Comparison of ENCODE assay signal across 7 mouse cellular contexts in the genomic region with DNA sequence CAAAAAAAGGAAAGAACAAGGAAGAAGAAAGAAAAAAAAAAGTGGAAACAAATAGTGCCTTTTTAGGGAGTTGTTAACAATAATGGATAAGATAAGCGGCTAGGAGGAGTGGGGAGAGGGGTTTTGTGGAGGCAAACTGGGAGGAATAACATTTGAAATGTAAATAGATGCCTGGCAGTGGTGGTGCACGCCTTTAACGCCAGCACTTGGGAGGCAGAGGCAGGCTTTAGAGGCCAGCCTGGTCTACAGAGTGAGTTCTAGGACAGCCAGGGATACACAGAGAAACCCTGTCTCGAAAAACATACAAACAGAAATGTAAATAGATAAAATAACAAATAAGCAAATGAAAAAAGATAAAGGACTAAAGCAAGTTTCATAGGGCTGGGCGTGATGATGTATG. TPM values are rescaled to one million over a fixed set of nuclear protein-coding genes. Genes with fewer than 3 reads are reported as not detected.
DNase-seq lines count a peak whose midpoint lies in the region; ATAC-seq and TF ChIP-seq lines count a peak whose summit lies in the region.

No protein-coding gene starts in this region.

- no peak for TF ChIP-seq EP300 in stomach, postnatal 0 days (optimal IDR thresholded peaks at IDR 0.05)

- WGBS in lung, embryonic 16.5 days: 25% methylated on average over 5 of the region's 5 CpGs
- WGBS in forebrain, embryonic 12.5 days: 40% methylated on average over 5 of the region's 5 CpGs
- WGBS in limb, embryonic 14.5 days: 34% methylated on average over 5 of the region's 5 CpGs
- WGBS in stomach, postnatal 0 days: 28% methylated on average over 5 of the region's 5 CpGs

- no peak for TF ChIP-seq CTCF in stomach, postnatal 0 days (IDR thresholded peaks at IDR 0.05; ENCODE audit: low read depth)

- H3K27me3 ChIP-seq in lung, embryonic 16.5 days (ENCODE audit: control insufficient read depth, insufficient read depth, low read depth, low read length): no peaks in the 10 kb centered on the region
- H3K27me3 ChIP-seq in forebrain, embryonic 12.5 days: no peaks in the 10 kb centered on the region
- H3K27me3 ChIP-seq in limb, embryonic 14.5 days (ENCODE audit: control insufficient read depth, insufficient read depth, low read length): no peaks in the 10 kb centered on the region
- H3K27me3 ChIP-seq in stomach, postnatal 0 days (ENCODE audit: control insufficient read depth, insufficient read depth, low read length): no peaks in the 10 kb centered on the region

- DNase-seq in lung, postnatal 14 days: no peak
- DNase-seq in limb, embryonic 14.5 days (ENCODE audit: low spot score): no peak
- no peak for DNase-seq in stomach, postnatal 0 days (ENCODE audit: low spot score)
- DNase-seq in right cerebral cortex, postnatal 10 days (ENCODE audit: low spot score in 2 of 2): no peak
- no peak for DNase-seq in natural killer cell, adult 2 months (ENCODE audit: low spot score in 2 of 2)

- no peaks in the 10 kb centered on the region for H3K9me3 ChIP-seq in lung, embryonic 16.5 days (ENCODE audit: control insufficient read depth, low read length)
- no peaks in the 10 kb centered on the region for H3K9me3 ChIP-seq in forebrain, embryonic 12.5 days
- no peaks in the 10 kb centered on the region for H3K9me3 ChIP-seq in limb, embryonic 14.5 days (ENCODE audit: control insufficient read depth, low read length)
- no peaks in the 10 kb centered on the region for H3K9me3 ChIP-seq in stomach, postnatal 0 days (ENCODE audit: control insufficient read depth, low read length)

- ATAC-seq in lung, embryonic 16.5 days (ENCODE audit: low read depth): no peak
- ATAC-seq in forebrain, embryonic 12.5 days (ENCODE audit: low FRiP score): no peak
- no peak for ATAC-seq in limb, embryonic 14.5 days (ENCODE audit: low FRiP score, low read depth)
- no peak for ATAC-seq in stomach, postnatal 0 days (ENCODE audit: low FRiP score, low TSS enrichment)

- no peak for TF ChIP-seq POLR2A in limb, embryonic 14.5 days (IDR thresholded peaks at IDR 0.05; ENCODE audit: borderline replicate concordance, extremely low read depth, insufficient read depth, insufficient read length)

- peak overlapping the region; percentile 43 for H3K4me2 ChIP-seq in lung, embryonic 16.5 days (ENCODE audit: low read depth, low read length)
- peak overlapping the region; percentile 84 for H3K4me2 ChIP-seq in forebrain, embryonic 12.5 days
- peak overlapping the region; percentile 20; the same call in 1 of the 2 replicates for H3K4me2 ChIP-seq in limb, embryonic 14.5 days (replicated peaks; ENCODE audit: low read depth, low read length, severe bottlenecking)
- H3K4me2 ChIP-seq in stomach, postnatal 0 days (replicated peaks; ENCODE audit: low read depth): 0 out of 2 replicates have a peak overlapping the region, but pooled peaks have one; percentile 1

- peak overlapping the region; percentile 40; the same call in 1 of the 2 replicates for H3K9ac ChIP-seq in lung, embryonic 16.5 days (ENCODE audit: low read length)
- H3K9ac ChIP-seq in forebrain, embryonic 12.5 days: no peak overlapping the region
- H3K9ac ChIP-seq in limb, embryonic 14.5 days (ENCODE audit: low read depth, low read length, severe bottlenecking): no peak overlapping the region
- no peak overlapping the region for H3K9ac ChIP-seq in stomach, postnatal 0 days (ENCODE audit: low read length)

- H3K4me1 ChIP-seq in lung, embryonic 16.5 days (replicated peaks; ENCODE audit: control insufficient read depth, insufficient read depth, low read length): peaks cover 8% of the 10 kb centered on the region
- peaks cover 19% of the 10 kb centered on the region for H3K4me1 ChIP-seq in forebrain, embryonic 12.5 days
- peaks cover 7% of the 10 kb centered on the region for H3K4me1 ChIP-seq in limb, embryonic 14.5 days (ENCODE audit: control insufficient read depth, insufficient read depth, low read length)
- H3K4me1 ChIP-seq in stomach, postnatal 0 days (replicated peaks; ENCODE audit: control insufficient read depth, insufficient read depth): peaks cover 3% of the 10 kb centered on the region; the same call in 1 of the 2 replicates

- H3K36me3 ChIP-seq in lung, embryonic 16.5 days (ENCODE audit: control insufficient read depth, insufficient read depth, low read length): peaks cover 3% of the 10 kb centered on the region; the same call in 1 of the 2 replicates
- H3K36me3 ChIP-seq in forebrain, embryonic 12.5 days (replicated peaks): peaks cover 9% of the 10 kb centered on the region
- peaks cover 17% of the 10 kb centered on the region; the same call in 1 of the 2 replicates for H3K36me3 ChIP-seq in limb, embryonic 14.5 days (ENCODE audit: control insufficient read depth, insufficient read depth, low read length)
- peaks cover 3% of the 10 kb centered on the region; the same call in 1 of the 2 replicates for H3K36me3 ChIP-seq in stomach, postnatal 0 days (ENCODE audit: control insufficient read depth, insufficient read depth, low read length)

- peak overlapping the region; percentile 21; the same call in 1 of the 2 replicates for H3K27ac ChIP-seq in lung, embryonic 16.5 days (ENCODE audit: low read length)
- no peak overlapping the region for H3K27ac ChIP-seq in forebrain, embryonic 12.5 days
- peak overlapping the region; percentile 44; the same call in 1 of the 2 replicates for H3K27ac ChIP-seq in limb, embryonic 14.5 days (replicated peaks; ENCODE audit: low read depth, low read length)
- no peak overlapping the region for H3K27ac ChIP-seq in stomach, postnatal 0 days (replicated peaks)

- peak overlapping the region; percentile 95 for H3K4me3 ChIP-seq in lung, embryonic 16.5 days (ENCODE audit: low read length)
- 0 out of 2 replicates have a peak overlapping the region, but pooled peaks have one; percentile 66 for H3K4me3 ChIP-seq in forebrain, embryonic 12.5 days (replicated peaks)
- peak overlapping the region; percentile 60 for H3K4me3 ChIP-seq in limb, embryonic 14.5 days (replicated peaks; ENCODE audit: low read length)
- H3K4me3 ChIP-seq in stomach, postnatal 0 days (ENCODE audit: low read depth, low read length): no peak overlapping the region

RNA-seq across cellular contexts. Expression of a gene that starts 0.7 kb away (rescaled TPM):
- 10.3 and 12.6 TPM in 2 replicates for polyA plus RNA-seq in lung, embryonic 16.5 days (2015; fragmentation: Nextera tagmentation; extraction: Ambion mirVana)
- polyA plus RNA-seq in forebrain, embryonic 12.5 days (2016; fragmentation: Nextera tagmentation; extraction: Ambion mirVana): 12.0 and 14.2 TPM in 2 replicates
- 18.3 and 25.7 TPM in 2 replicates for polyA plus RNA-seq in limb, embryonic 14.5 days (2012; rRNA removed)
- 10.6 and 14.6 TPM in 2 replicates for polyA plus RNA-seq in limb, embryonic 14.5 days (2014; fragmentation: Nextera tagmentation; extraction: Ambion mirVana)
- polyA plus RNA-seq in stomach, postnatal 0 days (2015; fragmentation: Nextera tagmentation; extraction: Ambion mirVana): 4.8 and 6.0 TPM in 2 replicates

RNA-seq across cellular contexts. Expression of a gene that starts 5.1 kb away (rescaled TPM):
- 17.8 and 20.2 TPM in 2 replicates for polyA plus RNA-seq in lung, embryonic 16.5 days (2015; fragmentation: Nextera tagmentation; extraction: Ambion mirVana)
- 51.8 and 52.4 TPM in 2 replicates for polyA plus RNA-seq in forebrain, embryonic 12.5 days (2016; fragmentation: Nextera tagmentation; extraction: Ambion mirVana)
- polyA plus RNA-seq in limb, embryonic 14.5 days (2012; rRNA removed): 45.0 and 48.1 TPM in 2 replicates
- polyA plus RNA-seq in limb, embryonic 14.5 days (2014; fragmentation: Nextera tagmentation; extraction: Ambion mirVana): 27.5 and 27.8 TPM in 2 replicates
- polyA plus RNA-seq in stomach, postnatal 0 days (2015; fragmentation: Nextera tagmentation; extraction: Ambion mirVana): 14.7 and 15.0 TPM in 2 replicates

RNA-seq across cellular contexts. Expression of a gene that starts 14.5 kb away (rescaled TPM):
- polyA plus RNA-seq in lung, embryonic 16.5 days (2015; fragmentation: Nextera tagmentation; extraction: Ambion mirVana): 0.63 and 0.88 TPM in 2 replicates
- 0.70 and 0.91 TPM in 2 replicates for polyA plus RNA-seq in forebrain, embryonic 12.5 days (2016; fragmentation: Nextera tagmentation; extraction: Ambion mirVana)
- polyA plus RNA-seq in limb, embryonic 14.5 days (2012; rRNA removed): 1.5 and 2.7 TPM in 2 replicates
- polyA plus RNA-seq in limb, embryonic 14.5 days (2014; fragmentation: Nextera tagmentation; extraction: Ambion mirVana): 1.2 and 2.3 TPM in 2 replicates
- 0.17 and 0.46 TPM in 2 replicates for polyA plus RNA-seq in stomach, postnatal 0 days (2015; fragmentation: Nextera tagmentation; extraction: Ambion mirVana)

RNA-seq across cellular contexts. Expression of a gene that starts 35.8 kb away (rescaled TPM):
- 77.9 and 81.6 TPM in 2 replicates for polyA plus RNA-seq in lung, embryonic 16.5 days (2015; fragmentation: Nextera tagmentation; extraction: Ambion mirVana)
- 86.6 and 89.0 TPM in 2 replicates for polyA plus RNA-seq in forebrain, embryonic 12.5 days (2016; fragmentation: Nextera tagmentation; extraction: Ambion mirVana)
- polyA plus RNA-seq in limb, embryonic 14.5 days (2012; rRNA removed): 160 and 232 TPM in 2 replicates
- 68.7 and 81.8 TPM in 2 replicates for polyA plus RNA-seq in limb, embryonic 14.5 days (2014; fragmentation: Nextera tagmentation; extraction: Ambion mirVana)
- 62.0 and 63.8 TPM in 2 replicates for polyA plus RNA-seq in stomach, postnatal 0 days (2015; fragmentation: Nextera tagmentation; extraction: Ambion mirVana)

RNA-seq across cellular contexts. Expression of a gene that starts 56.5 kb away (rescaled TPM):
- polyA plus RNA-seq in lung, embryonic 16.5 days (2015; fragmentation: Nextera tagmentation; extraction: Ambion mirVana): not detected in 2 replicates
- polyA plus RNA-seq in forebrain, embryonic 12.5 days (2016; fragmentation: Nextera tagmentation; extraction: Ambion mirVana): not detected in 2 replicates
- 0.05 and 0.09 TPM in 2 replicates for polyA plus RNA-seq in limb, embryonic 14.5 days (2012; rRNA removed)
- not detected in 2 replicates for polyA plus RNA-seq in limb, embryonic 14.5 days (2014; fragmentation: Nextera tagmentation; extraction: Ambion mirVana)
- polyA plus RNA-seq in stomach, postnatal 0 days (2015; fragmentation: Nextera tagmentation; extraction: Ambion mirVana): 0.11 TPM in 1 of 2 replicates, not detected in the other

Comparison
In these comparisons a context has a peak if more than half of its experiments do, and no peak if none do; other contexts are left out.
1. H3K27ac ChIP-seq: peak in lung, embryonic 16.5 days (single experiment) and limb, embryonic 14.5 days (single experiment); none in forebrain, embryonic 12.5 days (single experiment) and stomach, postnatal 0 days (single experiment).
2. H3K4me2 ChIP-seq: peak in every context shown above with its lines; median percentile 84 in forebrain, embryonic 12.5 days; 43 in lung, embryonic 16.5 days; 20 in limb, embryonic 14.5 days; 1 in stomach, postnatal 0 days.